In the genomic region with DNA sequence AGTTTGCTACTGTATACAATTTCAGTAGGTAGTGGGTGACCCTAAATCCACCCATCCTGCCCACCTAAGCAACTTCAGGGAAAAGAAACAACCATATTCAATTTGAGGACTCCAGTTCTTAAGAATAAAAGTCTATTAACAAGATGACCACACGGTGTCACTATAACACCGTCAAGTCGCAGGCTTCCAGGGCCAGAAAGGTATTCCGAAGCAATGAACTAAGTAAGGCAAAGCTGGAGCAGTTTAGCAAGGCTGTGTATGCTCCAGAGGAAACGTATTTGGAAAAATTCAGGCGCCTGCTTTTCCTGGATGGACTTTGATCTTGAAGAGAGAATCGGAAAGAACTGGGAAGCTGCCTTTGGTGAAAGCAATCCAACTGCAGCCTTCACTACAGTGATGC, we compare ENCODE assay signal across 9 mouse cellular contexts. TPM values are rescaled to one million over a fixed set of nuclear protein-coding genes. Genes with fewer than 3 reads are reported as not detected.
A peak's percentile ranks its signal among the peaks of the same experiment; 100 is the strongest.
DNase-seq lines count a peak whose midpoint lies in the region; ATAC-seq and TF ChIP-seq lines count a peak whose summit lies in the region.
"Had no signal": no experiment of that assay in that cellular context is flagged by ENCODE, and none has a peak within 500 bp of the region (broad histone marks: within the 10 kb centered on the region; RNA-seq: fewer than 3 reads in every experiment).

No protein-coding gene starts in this region.

- ATAC-seq in G1E (ENCODE audit: extremely low read depth, insufficient number of reproducible peaks, low FRiP score, poor library complexity, severe bottlenecking): 0 out of 2 replicates have a peak, but pooled peaks have one; percentile 22

- no peak for TF ChIP-seq CTCF in G1E (IDR thresholded peaks at IDR 0.05; ENCODE audit: low read depth, low read length)

- peaks cover 6% of the 10 kb centered on the region; the same call in 1 of the 2 replicates for H3K27me3 ChIP-seq in G1E (ENCODE audit: insufficient read depth, low read length)

- H3K4me3 ChIP-seq in G1E (ENCODE audit: low read depth, low read length): no peak overlapping the region

- peaks cover 3% of the 10 kb centered on the region for H3K4me1 ChIP-seq in G1E (ENCODE audit: insufficient read depth, low read depth, low read length)

- H3K9me3 ChIP-seq in G1E (replicated peaks): no peaks in the 10 kb centered on the region

- DNase-seq in heart, adult 18-20 months: peak; percentile 19 to 71
- DNase-seq in heart, postnatal 25 days (ENCODE audit: low spot score): no peak
- DNase-seq in G1E (ENCODE audit: low spot score): peak; percentile 13
- DNase-seq in cerebellum, adult 9-10 months: peak; percentile 68
- DNase-seq in heart, adult 8-10 months (ENCODE audit: low spot score): peak; percentile 48
- DNase-seq in kidney, postnatal 14 days: peak; percentile 39
- peak; percentile 60 for DNase-seq in lung, postnatal 36 days
- DNase-seq in thymus, postnatal 14 days: peak; percentile 42

- H3K36me3 ChIP-seq in G1E (replicated peaks): no peaks in the 10 kb centered on the region

- intact Hi-C loops in heart, postnatal 25 days (cut with DNase I): loop anchor here (2.0 to 5.0 kb wide), 3 partner anchors 789 to 1353 kb away; no protein-coding TSS in a partner anchor

RNA-seq across cellular contexts. Expression of gene Dytn, which starts 27.1 kb away (rescaled TPM):
- total RNA-seq in heart, adult 18-20 months (2021): not detected
- total RNA-seq in heart, postnatal 25 days (2021): not detected
- total RNA-seq in G1E (2014; fragmentation: Nextera tagmentation) (not detected in 2 replicates), G1E (2017) (0.12 and 0.33 TPM in 2 replicates)
- polyA plus RNA-seq in G1E (2012): not detected in 2 replicates
- total RNA-seq in heart, adult 8-10 months (2022): not detected
- polyA plus RNA-seq: liver, embryonic 16.5 days had no signal

RNA-seq across cellular contexts. Expression of gene Gm39653, which starts 43.8 kb away (rescaled TPM):
- total RNA-seq in heart, adult 18-20 months (2021): not detected
- total RNA-seq in heart, postnatal 25 days (2021): not detected
- not detected in 2 replicates for total RNA-seq in G1E (2014; fragmentation: Nextera tagmentation)
- total RNA-seq in G1E (2017): not detected in 2 replicates
- polyA plus RNA-seq in G1E (2012): not detected in 2 replicates
- not detected for total RNA-seq in heart, adult 8-10 months (2022)
- polyA plus RNA-seq: liver, embryonic 16.5 days had no signal
